Mouse (Mus musculus): ENCODE data around the gene 2310009B15Rik. TPM values are rescaled to one million over a fixed set of nuclear protein-coding genes. Genes with fewer than 3 reads are reported as not detected.

Gene 2310009B15Rik
- polyA plus RNA-seq, 1 experiment from 2014 or later: 30.7 TPM

DNA sequence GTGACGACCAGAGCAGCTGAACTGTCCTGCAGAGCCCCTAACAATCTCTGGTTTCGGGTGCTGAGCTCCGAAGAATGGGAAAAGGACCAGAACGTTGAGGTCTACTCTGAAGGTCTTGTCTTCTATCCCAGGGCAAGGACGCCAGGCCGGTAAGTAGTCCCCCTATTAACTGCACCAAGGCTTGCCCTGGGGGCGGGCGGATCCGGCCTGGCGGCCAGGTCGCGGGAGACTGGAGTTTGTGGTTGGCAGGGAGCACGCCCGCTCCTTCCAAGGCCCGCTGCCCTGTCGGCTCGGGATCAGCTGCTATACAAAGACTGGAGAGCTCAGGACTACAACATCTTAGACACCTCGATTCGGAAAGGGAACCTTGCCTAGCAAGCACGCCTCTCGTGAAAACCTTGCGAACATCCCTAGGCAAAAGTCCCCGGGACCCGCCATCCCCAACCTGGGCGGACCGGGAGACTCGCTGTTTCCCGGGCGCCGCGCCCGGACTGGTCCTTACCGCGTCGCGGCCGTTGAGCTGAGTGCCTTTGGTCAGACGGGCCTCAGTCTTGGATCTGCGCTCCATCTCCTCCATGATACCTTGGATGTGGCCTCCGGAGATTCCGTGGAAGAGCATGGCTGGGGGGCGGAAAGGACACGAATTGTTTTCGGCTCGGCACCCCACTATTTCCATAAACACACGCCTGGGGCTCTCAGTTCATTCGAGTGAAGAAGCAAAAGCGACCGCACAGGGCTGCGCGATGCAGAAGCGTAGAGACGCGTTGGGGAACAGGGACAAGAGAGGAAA is 15.2 kb downstream of the 2310009B15Rik start:
- WGBS: 1% methylated on average over 54 of the region's 54 CpGs
- Histone ChIP-seq H3K36me3 (no peaks in the 10 kb centered on the region), H3K9me3 (no peaks in the 10 kb centered on the region), H3K9ac (peak overlapping the region; percentile 23; the same call in 1 of the 2 replicates), H3K27me3 (peaks cover 58% of the 10 kb centered on the region), H3K4me2 (peak overlapping the region; percentile 52), H3K27ac (replicated peaks) (peak overlapping the region; percentile 25; the same call in 1 of the 2 replicates), H3K4me1 (replicated peaks) (peaks cover 28% of the 10 kb centered on the region), H3K4me3 (peak overlapping the region; percentile 33)
- no peak for ATAC-seq (ENCODE audit: low FRiP score, low read depth)

DNA sequence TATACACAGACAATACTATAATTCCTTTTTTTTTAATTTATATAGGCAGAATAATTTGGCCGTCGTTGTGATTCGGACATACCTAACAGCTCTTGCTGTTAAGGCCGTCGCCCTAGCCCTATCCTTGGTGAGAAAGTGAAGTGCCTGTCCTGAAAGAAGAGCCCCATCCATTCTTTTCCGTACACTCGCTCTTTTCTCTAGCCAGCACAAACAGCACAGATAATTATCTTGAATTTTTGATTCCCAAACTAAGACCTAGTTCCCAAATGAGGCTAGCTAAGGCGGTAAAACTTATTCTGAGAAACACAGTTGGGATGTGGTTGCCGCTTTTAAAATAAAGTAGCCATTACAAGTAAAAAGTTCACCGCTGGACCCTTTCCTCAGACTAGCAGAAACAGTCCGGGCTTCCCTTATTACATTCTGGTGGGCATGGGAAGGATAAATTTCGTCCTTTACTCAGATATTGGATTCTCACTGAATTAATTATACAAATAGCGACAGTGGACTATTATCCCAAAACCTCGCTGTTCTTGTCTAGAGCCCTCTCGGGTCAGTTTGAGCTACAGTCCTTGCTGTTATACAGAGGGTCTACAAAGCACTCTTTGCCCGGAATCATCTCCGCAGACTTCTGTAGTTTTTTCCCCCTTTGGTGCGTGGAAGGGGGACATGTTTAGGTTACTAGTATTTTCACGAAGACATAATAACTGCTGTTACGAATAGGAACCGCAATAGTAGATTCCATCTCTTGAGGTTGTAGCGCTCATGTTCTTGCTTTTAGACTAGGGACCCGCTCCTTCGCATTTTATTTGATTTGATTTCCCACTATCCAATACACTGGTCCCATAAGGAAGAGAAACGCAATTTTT is 16.0 kb downstream of the 2310009B15Rik start:
- peaks cover 58% of the 10 kb centered on the region for H3K27me3 ChIP-seq
- peak overlapping the region; percentile 33 for H3K4me3 ChIP-seq
- H3K9me3 ChIP-seq: no peaks in the 10 kb centered on the region
- H3K27ac ChIP-seq (replicated peaks): peak overlapping the region; percentile 25; the same call in 1 of the 2 replicates
- peaks cover 28% of the 10 kb centered on the region for H3K4me1 ChIP-seq (replicated peaks)
- 4% methylated on average over 25 of the region's 25 CpGs for WGBS
- H3K4me2 ChIP-seq: peak overlapping the region; percentile 52
- H3K36me3 ChIP-seq: no peaks in the 10 kb centered on the region
- ATAC-seq (ENCODE audit: low FRiP score, low read depth): no peak
- H3K9ac ChIP-seq: no peak overlapping the region

- H3K4me2 ChIP-seq: peak overlapping the region; percentile 23
- peak overlapping the region; percentile 14; the same call in 1 of the 2 replicates for H3K27ac ChIP-seq (replicated peaks)
- peaks cover 28% of the 10 kb centered on the region for H3K4me1 ChIP-seq (replicated peaks)
- H3K9ac ChIP-seq: no peak overlapping the region
- H3K27me3 ChIP-seq: peaks cover 56% of the 10 kb centered on the region
- H3K36me3 ChIP-seq: no peaks in the 10 kb centered on the region
- no peaks in the 10 kb centered on the region for H3K9me3 ChIP-seq
- peak overlapping the region; percentile 33 for H3K4me3 ChIP-seq
- no peak for ATAC-seq (ENCODE audit: low FRiP score, low read depth)
- 3% methylated on average over 16 of the region's 16 CpGs for WGBS
Measured at GRCm38 (mm10) chr1:138839809-138840430, 16.7 kb downstream of the 2310009B15Rik start.

DNA sequence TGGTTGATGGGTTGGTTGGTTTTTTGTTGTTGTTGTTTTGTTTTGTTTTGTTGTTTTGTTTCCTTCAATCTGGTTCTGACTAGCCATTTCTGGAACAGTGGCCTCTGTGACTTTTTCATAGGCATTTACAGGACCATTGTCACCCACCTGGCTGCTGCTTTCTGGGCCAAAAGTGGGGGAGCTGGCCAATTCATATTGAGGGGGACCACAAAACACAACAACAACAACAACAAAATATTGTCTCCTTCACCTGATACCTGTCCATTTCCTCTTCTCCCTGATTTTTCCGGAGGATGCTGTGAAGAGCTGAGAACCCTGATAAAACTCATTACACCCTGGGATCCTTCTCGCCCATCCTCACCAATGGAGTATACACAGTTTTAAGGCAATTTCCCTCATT is 17.4 kb downstream of the 2310009B15Rik start:
- Histone ChIP-seq H3K9me3 (no peaks in the 10 kb centered on the region), H3K27me3 (peaks cover 57% of the 10 kb centered on the region), H3K4me3 (peak overlapping the region; percentile 33; the same call in 1 of the 2 replicates), H3K4me2 (no peak overlapping the region), H3K9ac (no peak overlapping the region), H3K27ac (replicated peaks) (no peak overlapping the region), H3K36me3 (no peaks in the 10 kb centered on the region), H3K4me1 (replicated peaks) (peaks cover 28% of the 10 kb centered on the region)
- no peak for ATAC-seq (ENCODE audit: low FRiP score, low read depth)
- 11% methylated on average over 2 of the region's 2 CpGs for WGBS

DNA sequence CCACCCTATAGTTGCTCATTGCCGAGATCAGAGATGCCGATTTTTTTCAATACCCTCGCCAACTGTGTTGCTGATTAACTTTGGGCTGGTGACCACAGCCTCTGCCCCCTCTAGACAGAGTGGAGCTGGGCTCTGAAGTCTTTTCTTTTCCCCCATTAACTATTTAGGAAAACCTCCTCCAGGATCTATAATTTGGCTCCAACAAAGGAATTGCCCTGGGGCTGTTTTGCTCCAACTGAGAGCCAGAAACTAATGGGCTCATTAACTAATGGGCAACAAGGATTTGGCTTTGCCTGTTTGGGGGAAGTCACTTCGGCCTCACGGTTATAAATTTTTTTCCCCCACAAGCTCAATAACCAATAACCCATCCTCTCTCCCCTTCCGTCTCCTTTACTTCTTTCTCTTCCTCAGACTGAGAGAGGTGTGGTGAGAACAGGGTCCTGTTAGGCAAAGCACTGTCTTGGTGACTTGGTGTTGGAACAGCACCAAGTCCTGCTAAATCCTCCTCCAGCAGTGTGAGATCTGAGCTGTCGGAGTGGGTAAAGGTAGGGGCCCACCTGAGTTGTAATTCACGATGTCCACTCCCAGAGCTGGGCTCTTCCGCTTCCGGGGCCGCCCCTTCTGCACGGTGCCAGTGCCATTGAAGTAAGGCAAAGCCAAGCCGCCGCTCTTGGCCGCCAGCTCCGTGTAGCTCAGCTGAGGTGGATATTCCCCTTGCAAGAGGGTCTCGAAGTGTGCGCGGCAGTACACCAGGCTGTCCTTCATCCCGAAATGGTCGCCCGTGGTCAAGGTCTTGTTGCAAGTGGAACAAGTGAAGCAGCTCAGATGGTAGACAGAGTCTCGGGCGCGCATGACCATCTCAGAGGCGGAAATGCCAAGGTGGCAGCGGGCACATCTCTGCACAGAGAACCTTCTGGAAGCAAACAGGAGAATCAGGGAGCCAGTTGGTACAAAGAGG is 18.6 kb downstream of the 2310009B15Rik start:
- H3K4me2 ChIP-seq: peak overlapping the region; percentile 26
- H3K9ac ChIP-seq: 0 out of 2 replicates have a peak overlapping the region, but pooled peaks have one; percentile 7
- H3K27me3 ChIP-seq: peaks cover 59% of the 10 kb centered on the region
- peak overlapping the region; percentile 4 for H3K4me3 ChIP-seq
- WGBS: 15% methylated on average over 27 of the region's 27 CpGs
- H3K9me3 ChIP-seq: no peaks in the 10 kb centered on the region
- no peak for ATAC-seq (ENCODE audit: low FRiP score, low read depth)
- no peaks in the 10 kb centered on the region for H3K36me3 ChIP-seq
- H3K4me1 ChIP-seq (replicated peaks): peaks cover 20% of the 10 kb centered on the region
- 0 out of 2 replicates have a peak overlapping the region, but pooled peaks have one; percentile 32 for H3K27ac ChIP-seq (replicated peaks)

GRCm38 (mm10) chr1:138835355-138835900 is 21.2 kb downstream of the 2310009B15Rik start:
- ATAC-seq (ENCODE audit: low FRiP score, low read depth): no peak
- no peak overlapping the region for H3K4me2 ChIP-seq

GRCm38 (mm10) chr1:138831309-138831708 is 25.3 kb downstream of the 2310009B15Rik start:
- Histone ChIP-seq H3K9ac (no peak overlapping the region), H3K4me2 (peak overlapping the region; percentile 61), H3K9me3 (no peaks in the 10 kb centered on the region), H3K4me1 (replicated peaks) (peaks cover 3% of the 10 kb centered on the region; the same call in 1 of the 2 replicates), H3K4me3 (peak overlapping the region; percentile 29), H3K36me3 (no peaks in the 10 kb centered on the region), H3K27ac (replicated peaks) (no peak overlapping the region), H3K27me3 (peaks cover 43% of the 10 kb centered on the region)
- 2% methylated on average over 16 of the region's 16 CpGs for WGBS
- ATAC-seq (ENCODE audit: low FRiP score, low read depth): no peak

More at GRCm38 (mm10) chr1:138835355-138835900, 21.2 kb downstream of the 2310009B15Rik start:
- peaks cover 73% of the 10 kb centered on the region for H3K27me3 ChIP-seq
- H3K9me3 ChIP-seq: no peaks in the 10 kb centered on the region
- H3K36me3 ChIP-seq: no peaks in the 10 kb centered on the region
- H3K4me3 ChIP-seq: no peak overlapping the region
- whole genome bisulfite sequencing: 3% methylated on average over 3 of the region's 3 CpGs
- no peak overlapping the region for H3K27ac ChIP-seq (replicated peaks)
- H3K4me1 ChIP-seq (replicated peaks): peaks cover 9% of the 10 kb centered on the region
- H3K9ac ChIP-seq: no peak overlapping the region

- peaks cover 1% of the 10 kb centered on the region for H3K27me3 ChIP-seq
- H3K4me2 ChIP-seq: no peak overlapping the region
- no peak overlapping the region for H3K9ac ChIP-seq
- peaks cover 3% of the 10 kb centered on the region; the same call in 1 of the 2 replicates for H3K4me1 ChIP-seq (replicated peaks)
- 64% methylated on average over 6 of the region's 6 CpGs for WGBS
- no peaks in the 10 kb centered on the region for H3K36me3 ChIP-seq
- H3K9me3 ChIP-seq: no peaks in the 10 kb centered on the region
- ATAC-seq (ENCODE audit: low FRiP score, low read depth): no peak
- H3K27ac ChIP-seq (replicated peaks): no peak overlapping the region
- H3K4me3 ChIP-seq: no peak overlapping the region
Measured at GRCm38 (mm10) chr1:138826841-138827240, 29.8 kb downstream of the 2310009B15Rik start.

DNA sequence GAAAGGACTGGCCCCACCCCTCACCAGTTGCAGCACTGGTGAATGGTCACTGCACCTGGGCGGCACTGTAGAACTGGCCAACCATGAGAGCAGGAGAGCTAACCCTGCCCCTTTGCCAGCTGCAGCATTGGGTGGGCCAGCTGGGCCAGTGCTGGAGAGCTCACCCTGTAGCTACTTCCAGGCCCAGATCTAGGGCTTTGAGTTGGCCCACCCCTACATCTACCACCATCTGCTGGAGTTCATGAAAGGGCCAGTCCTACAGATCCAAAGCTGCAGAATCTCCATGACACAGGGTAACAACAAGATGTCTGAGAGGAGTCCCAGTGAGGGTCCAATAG is 33.7 kb downstream of the 2310009B15Rik start:
- no peak overlapping the region for H3K9ac ChIP-seq
- 93% methylated on average over 1 of the region's 1 CpGs for WGBS
- no peak overlapping the region for H3K4me2 ChIP-seq
- no peaks in the 10 kb centered on the region for H3K4me1 ChIP-seq (replicated peaks)
- H3K27me3 ChIP-seq: no peaks in the 10 kb centered on the region
- H3K9me3 ChIP-seq: no peaks in the 10 kb centered on the region
- no peak overlapping the region for H3K4me3 ChIP-seq
- no peak overlapping the region for H3K27ac ChIP-seq (replicated peaks)
- H3K36me3 ChIP-seq: no peaks in the 10 kb centered on the region
- ATAC-seq (ENCODE audit: low FRiP score, low read depth): no peak

GRCm38 (mm10) chr1:138822255-138822984 is 34.2 kb downstream of the 2310009B15Rik start:
- H3K27me3 ChIP-seq: no peaks in the 10 kb centered on the region
- ATAC-seq (ENCODE audit: low FRiP score, low read depth): no peak
- no peaks in the 10 kb centered on the region for H3K36me3 ChIP-seq
- H3K27ac ChIP-seq (replicated peaks): no peak overlapping the region
- no peak overlapping the region for H3K9ac ChIP-seq
- no peak overlapping the region for H3K4me3 ChIP-seq
- no peak overlapping the region for H3K4me2 ChIP-seq
- no peaks in the 10 kb centered on the region for H3K9me3 ChIP-seq
- H3K4me1 ChIP-seq (replicated peaks): no peaks in the 10 kb centered on the region
- 95% methylated on average over 7 of the region's 7 CpGs for WGBS

Measured in hindbrain, embryonic 15.5 days (tissue).